Mouse (Mus musculus) granulocyte monocyte progenitor cell, adult 5-6 weeks (primary cell): ENCODE data around the gene Map3k3. TPM values are rescaled to one million over a fixed set of nuclear protein-coding genes. Genes with fewer than 3 reads are reported as not detected.
"Not testable (repeated sequence)": the region's sequence is repeated elsewhere in the genome, so short reads cannot be mapped to it uniquely, and the experiment has no call there.

Experiments
- ATAC-seq: replicated peaks from 2 replicates; pipeline ENCODE4 v1.8.0; 2016; ENCODE audit warnings: mild to moderate bottlenecking, moderate TSS enrichment, inconsistent platforms; ENCODE audit not compliant: poor library complexity, severe bottlenecking
- total RNA-seq, 2 experiments: library from RNA; stranded (forward) in 1 of 2; stranded (reverse) in 1 of 2; fragments of 200-712, 200-1000 nt in 1 of 2; fragments of >200 nt in 1 of 2; fragmentation: Nextera tagmentation in 1 of 2; gene quantifications; 2 replicates each; pipeline ENCODE4 v1.2.3; 2014 to 2017

Gene Map3k3
- 30.4 and 32.1 TPM in 2 replicates for total RNA-seq (2014; fragmentation: Nextera tagmentation)
- total RNA-seq (2017) = 29.1 and 29.2 TPM in 2 replicates

GRCm38 (mm10) chr11:106083708-106084701 is at the start of gene Map3k3:
Gene Map3k3 (plus strand): TSS chr11:106084613.
- ATAC-seq = peak; percentile 91

DNA sequence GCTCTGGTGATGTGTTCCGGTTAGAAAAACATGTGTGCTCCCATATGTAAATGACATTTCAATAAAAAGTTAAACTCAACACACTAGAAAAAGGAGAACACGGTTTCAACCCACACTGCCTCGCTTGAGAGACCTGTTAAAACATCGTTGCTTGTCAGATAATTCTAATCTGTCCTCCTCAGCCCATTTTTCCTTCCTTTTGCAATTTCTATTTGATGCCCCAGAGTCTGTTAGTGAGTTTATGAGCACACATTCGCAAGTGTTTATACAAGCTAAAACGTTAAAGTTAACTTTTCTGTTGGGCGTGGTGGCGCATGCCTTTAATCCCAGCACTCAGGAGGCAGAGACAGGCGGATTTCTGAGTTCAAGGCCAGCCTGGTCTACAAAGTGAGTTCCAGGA is 49.4 kb upstream of the Map3k3 start:
- no peak for ATAC-seq

GRCm38 (mm10) chr11:106036548-106037417 is 47.6 kb upstream of the Map3k3 start, which contains the start of gene Dcaf7:
Gene Dcaf7 (plus strand): TSS chr11:106036872.
- ATAC-seq = peak; percentile 92

DNA sequence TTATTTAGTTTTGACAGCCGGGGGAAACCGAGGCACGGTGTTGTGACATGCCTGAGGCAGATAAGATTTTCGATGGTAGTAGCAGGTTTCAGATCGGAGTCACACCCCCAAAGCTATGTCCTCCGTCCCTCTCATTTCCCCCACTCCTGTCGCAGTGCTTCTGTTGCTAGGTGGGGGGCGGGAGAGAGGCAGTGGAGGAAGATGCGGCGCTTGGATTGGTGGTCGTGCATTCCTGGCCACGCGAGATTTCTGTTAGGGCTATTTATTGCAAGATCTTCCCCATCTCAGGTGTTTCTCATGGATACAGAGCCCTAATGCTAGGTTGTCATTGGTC is 47.0 kb upstream of the Map3k3 start:
- ATAC-seq = peak; percentile 58

- ATAC-seq = no peak
Measured at GRCm38 (mm10) chr11:106044349-106044748, 40.1 kb upstream of the Map3k3 start.

GRCm38 (mm10) chr11:106045256-106045655 is 39.2 kb upstream of the Map3k3 start:
- ATAC-seq = no peak

DNA sequence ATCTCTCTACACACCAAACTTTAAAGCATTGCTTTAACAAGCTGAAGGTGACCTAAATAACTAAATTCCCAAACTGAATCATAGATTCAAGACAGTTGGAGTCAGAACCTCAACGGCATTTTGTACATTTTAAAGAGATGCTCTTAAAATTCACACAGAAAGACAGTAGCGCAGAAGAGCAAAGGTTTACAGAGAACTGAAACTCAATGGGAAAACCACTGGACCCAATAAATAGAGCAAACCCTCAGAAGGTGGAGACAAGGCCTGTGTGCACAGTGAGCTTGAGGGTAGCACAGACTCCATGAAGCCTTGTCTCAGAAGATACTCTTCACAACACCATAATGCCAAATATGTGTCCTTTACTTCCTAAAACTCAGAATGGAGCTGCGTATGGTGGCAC is 38.6 kb upstream of the Map3k3 start:
- ATAC-seq = no peak

- no peak for ATAC-seq
Measured at GRCm38 (mm10) chr11:106046584-106046983, 37.8 kb upstream of the Map3k3 start.

DNA sequence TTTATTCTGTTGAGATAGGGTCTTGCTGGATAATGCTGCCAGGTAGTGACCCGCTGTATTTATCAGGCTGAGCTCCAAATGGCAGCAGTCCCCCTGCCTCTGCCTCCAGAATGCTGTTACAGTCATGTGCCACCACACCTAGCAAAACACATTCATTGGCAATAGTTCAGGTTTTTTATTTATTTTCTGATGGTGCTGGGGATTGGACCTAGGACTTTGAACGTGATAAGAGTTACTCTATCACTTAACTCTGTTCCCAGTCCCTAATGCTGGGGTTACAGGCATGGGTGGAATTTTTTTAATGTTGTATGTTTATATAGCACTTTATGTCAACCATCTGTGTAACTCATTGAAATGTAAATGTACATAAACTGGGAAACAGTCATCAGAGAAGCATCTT is 30.5 kb upstream of the Map3k3 start:
- no peak for ATAC-seq

- ATAC-seq = no peak
Measured at GRCm38 (mm10) chr11:106054600-106054999, 29.8 kb upstream of the Map3k3 start.

DNA sequence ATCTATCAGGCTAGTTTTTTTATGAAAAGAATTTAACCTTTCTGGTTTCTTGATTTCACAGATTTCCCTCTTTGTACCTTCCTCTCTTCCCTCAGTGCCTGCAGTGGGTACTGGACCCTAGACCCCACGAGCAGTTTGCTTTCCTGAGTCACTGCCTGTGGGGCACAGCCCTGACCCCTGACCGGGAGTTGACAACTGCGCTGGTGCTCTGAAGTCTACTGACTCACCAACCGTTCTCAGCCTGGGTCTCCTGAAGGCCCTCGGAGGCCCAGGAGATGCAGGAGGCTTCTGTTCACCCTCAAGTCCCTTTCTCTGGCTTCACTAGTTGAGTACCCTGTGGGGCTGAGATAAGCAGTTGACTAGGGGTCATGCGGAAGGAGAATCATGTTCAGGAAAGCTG is 29.1 kb upstream of the Map3k3 start:
- no peak for ATAC-seq

DNA sequence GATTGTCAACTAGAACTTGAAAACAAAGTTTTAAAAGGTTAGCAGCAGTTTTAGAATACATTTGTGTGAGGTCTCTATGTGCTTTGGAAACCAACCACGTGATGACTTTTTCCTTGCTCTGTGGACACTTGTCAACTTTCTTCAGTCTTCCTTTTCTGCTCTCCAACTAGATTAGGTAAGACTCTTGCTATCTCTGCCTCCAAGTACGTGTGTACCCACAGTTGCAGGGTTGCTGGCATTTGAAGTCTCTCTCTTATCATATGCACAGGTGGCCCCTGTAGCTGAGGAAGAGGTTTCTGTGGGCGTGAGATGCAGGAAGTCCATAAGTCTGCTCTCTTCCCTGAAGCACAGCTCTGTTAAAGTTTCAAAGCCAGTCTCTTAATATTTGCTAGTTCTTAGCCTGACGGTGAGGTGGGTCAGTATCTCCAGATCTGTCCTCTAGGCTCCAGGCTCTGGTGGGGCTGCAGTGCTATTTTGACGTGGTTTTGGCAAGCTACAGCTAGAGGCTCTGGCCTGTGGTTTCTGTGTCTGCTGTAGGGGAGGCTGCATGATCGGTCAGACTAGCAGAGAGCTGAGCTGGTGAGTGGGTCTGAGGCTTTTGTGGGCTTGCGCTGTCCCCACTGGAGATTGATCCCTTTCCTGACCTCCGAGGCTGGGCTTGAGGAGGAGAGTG is 27.5 kb upstream of the Map3k3 start:
- ATAC-seq = peak; percentile 65

- no peak for ATAC-seq
Measured at GRCm38 (mm10) chr11:106058020-106058419, 26.4 kb upstream of the Map3k3 start.

DNA sequence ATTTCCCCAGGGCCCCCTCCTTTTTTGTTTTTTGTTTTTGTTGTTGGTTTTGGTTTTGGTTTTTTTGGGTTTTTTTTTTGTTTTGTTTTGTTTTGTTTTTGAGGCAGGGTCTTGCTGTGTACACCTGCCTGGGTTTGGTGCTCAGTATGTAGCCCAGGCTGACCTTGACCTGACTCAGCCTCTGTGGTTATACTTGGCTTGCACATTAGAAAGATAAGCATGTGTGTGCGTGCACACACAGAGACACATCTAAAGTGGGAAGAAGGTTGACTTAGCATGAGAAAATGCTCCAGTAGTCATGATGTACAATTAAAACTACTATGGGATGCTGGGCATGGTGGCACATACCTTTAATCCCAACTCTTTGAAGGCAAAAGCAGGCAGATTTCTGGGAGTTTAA is 23.9 kb upstream of the Map3k3 start:
- ATAC-seq = no peak

DNA sequence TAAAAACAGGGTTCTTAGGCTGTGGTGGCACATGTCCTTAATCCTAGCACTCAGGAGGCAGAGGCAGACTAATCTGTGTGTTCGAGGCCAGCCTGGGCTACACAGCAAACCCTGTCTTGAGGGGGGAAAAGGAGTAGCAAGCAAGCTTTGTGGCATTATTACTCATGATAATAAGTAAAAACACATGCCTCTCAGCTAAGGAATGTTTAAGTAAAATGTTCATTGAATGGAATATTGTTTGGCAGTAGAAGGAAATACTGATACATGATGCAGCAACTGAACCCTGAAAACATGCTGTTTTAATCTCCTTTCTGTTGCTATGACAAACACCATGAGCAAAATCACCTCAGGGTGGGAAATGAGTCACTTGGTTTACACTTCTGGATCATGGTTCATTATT is 23.1 kb upstream of the Map3k3 start:
- ATAC-seq = no peak

GRCm38 (mm10) chr11:106063756-106064155 is 20.7 kb upstream of the Map3k3 start:
- no peak for ATAC-seq

- 0 out of 2 replicates have a peak, but pooled peaks have one; percentile 10 for ATAC-seq
Measured at GRCm38 (mm10) chr11:106065073-106065922, 19.1 kb upstream of the Map3k3 start.

DNA sequence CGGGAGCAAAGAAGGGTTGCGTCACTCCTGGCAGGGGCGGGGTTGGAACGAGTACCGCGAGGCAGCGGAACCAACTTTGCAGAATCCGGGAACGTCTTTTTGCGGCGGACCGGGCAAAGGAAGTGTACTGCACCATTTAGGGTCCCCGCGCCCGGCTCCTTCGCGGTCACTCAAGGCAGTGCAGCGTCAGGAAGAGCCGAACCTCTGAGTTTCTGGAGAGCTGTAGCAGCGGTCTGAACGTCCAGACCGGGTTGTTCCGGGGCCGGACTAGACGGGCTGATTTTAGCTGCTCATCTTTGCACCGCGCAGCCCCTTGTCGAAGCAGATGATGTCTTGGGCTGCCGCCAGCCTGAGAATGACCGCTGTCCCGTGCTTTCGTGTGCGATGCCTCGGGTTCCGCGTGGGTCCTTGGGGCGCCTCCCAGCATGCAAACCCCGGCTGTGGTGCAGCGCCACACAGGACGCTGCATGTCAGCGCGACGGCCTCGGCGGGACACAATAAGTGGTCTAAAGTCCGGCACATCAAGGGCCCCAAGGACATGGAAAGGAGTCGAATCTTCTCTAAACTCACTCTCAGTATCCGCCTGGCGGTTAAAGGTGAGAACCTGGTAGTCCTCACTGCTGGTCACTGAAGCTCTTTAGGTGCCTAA is 18.4 kb upstream of the Map3k3 start, which contains the start of gene Taco1:
TSS of gene Taco1 (plus strand) at position 139 of the 649 bp plus-strand sequence.
- peak; percentile 97 for ATAC-seq

- not testable (repeated sequence) for ATAC-seq
Measured at GRCm38 (mm10) chr11:106066616-106067015, 17.8 kb upstream of the Map3k3 start.
